Mouse (Mus musculus) left cerebral cortex, postnatal 10 days (tissue): ENCODE data around the gene Gramd4. TPM values are rescaled to one million over a fixed set of nuclear protein-coding genes. Genes with fewer than 3 reads are reported as not detected.
"Not testable (repeated sequence)": the region's sequence is repeated elsewhere in the genome, so short reads cannot be mapped to it uniquely, and the experiment has no call there.

Experiments used
- DNase-seq, 2 experiments: peaks; one replicate each; pipeline ENCODE4 v3.0.0; 2021 to 2022; ENCODE audit warnings: low spot score in 2 of 2, mixed read lengths in 1 of 2; ENCODE audit errors: extremely low spot score in 1 of 2
- intact Hi-C: fragments of 180-260 bp; cut with DNase I; formaldehyde crosslinking; loops from one replicate; pipeline ENCODE4 v1.15.1; 2025
- total RNA-seq, 2 experiments: library from RNA; stranded (reverse); gene quantifications; 2 replicates each; pipeline ENCODE4 v1.2.3; 2021

The Gramd4 gene
- total RNA-seq, 2 experiments from 2014 or later: 38.3 to 41.4 TPM

GRCm38 (mm10) chr15:86042364-86042763, 15.1 kb upstream of the Gramd4 start:
- DNase-seq: no peak
- intact Hi-C loops: loop anchor here (5.0 kb wide), 1 partner anchor 325 kb away; no protein-coding TSS in a partner anchor

DNA sequence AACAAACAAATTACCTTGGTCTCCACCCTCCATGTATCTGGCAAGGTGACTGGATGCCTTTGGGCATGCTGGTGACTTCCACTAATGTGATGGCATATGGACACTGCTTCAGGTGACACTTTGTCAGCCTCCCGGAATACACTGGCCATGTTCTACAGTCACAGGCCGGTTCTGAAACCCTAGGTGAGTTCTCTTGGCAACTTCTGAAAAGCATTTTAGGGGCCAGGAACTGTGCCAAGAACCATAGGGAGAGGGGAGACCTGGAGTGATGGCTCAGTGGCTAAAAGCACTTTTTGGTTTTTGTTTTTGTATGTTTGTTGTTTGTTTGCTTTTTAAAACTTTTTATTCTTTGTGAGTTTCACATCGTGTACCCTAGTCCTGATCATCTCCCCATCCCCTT, 8.0 kb upstream of the Gramd4 start:
- no peak for DNase-seq
- intact Hi-C loops: no loop called here

DNA sequence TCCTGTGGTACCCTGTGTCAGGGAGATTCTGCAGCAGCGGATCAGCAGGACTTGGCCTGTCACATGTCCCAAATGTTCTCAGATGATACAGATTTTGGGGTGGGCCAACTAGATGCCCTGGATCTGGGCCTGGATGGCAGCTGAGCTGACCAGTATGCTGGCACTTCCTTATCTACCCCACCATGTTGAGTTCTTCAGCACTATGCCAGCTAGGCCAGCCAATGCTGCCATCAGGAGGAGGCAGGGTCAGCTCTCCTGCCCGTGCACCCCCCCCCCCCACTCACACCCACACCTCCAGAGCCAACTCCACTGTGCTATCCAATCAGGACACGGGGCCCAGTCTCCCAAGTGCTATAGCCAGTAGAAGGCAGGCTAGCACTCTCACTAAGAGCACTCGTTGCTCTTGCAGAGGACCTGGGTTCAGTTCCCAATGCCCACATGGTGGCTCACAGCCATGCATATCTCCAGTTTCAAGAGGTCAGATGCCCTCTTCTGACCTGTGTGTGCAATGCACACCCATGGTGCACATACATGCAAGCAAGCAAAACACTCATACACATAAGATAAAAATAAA, 7.2 kb upstream of the Gramd4 start:
- DNase-seq: no peak
- intact Hi-C loops: loop anchor here (5.0 kb wide), 1 partner anchor 87 kb away; no protein-coding TSS in a partner anchor

DNA sequence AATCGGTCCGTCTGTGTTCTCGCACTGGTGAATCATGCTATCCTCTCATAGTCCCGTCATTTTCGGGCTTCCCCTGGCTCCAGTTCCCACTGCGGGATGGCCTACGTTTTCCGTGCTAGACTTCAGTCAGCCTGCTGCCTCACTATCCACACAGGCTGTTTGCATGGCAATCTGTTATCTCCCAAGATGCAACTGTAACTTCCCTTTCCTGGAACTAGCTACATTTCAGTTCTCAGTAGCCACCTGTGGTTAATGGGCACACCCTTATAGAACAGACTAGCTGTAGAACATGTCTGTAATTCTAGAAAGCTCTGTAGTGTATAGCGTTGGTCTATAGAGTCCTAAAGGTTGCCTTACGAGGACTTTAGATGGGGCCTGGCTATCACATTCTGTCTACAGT, 6.3 kb upstream of the Gramd4 start:
- DNase-seq: no peak
- intact Hi-C loops: loop anchor here (5.0 kb wide), 1 partner anchor 86 kb away; no protein-coding TSS in a partner anchor

- intact Hi-C loops: loop anchor here (5.0 kb wide), 1 partner anchor 85 kb away; no protein-coding TSS in a partner anchor
- no peak for DNase-seq
Measured at GRCm38 (mm10) chr15:86051878-86052478, 5.5 kb upstream of the Gramd4 start.

- intact Hi-C loops: loop anchor here (2.0 to 5.0 kb wide), 2 partner anchors 71 to 83 kb away; no protein-coding TSS in a partner anchor
- DNase-seq: peak; percentile 82 to 83
Measured at GRCm38 (mm10) chr15:86053890-86054536, 3.5 kb upstream of the Gramd4 start.

DNA sequence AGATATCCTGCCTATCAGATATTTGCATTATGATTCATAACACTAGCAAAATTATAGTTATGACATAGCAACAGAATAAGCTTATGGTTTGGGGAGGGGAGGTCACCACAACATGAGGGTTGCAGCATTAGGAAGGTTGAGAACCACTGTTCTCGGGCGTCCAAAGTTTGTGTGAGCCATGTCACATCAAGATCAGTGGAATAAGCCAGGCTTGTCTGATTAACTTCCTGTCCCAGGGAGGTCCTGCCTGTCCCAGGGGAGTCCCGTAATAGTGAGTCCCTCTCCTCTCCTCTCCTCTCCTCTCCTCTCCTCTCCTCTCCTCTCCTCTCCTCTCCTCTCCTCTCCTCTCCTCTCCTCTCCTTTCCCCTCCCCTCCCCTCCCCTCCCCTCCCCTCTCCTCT, 2.6 kb upstream of the Gramd4 start:
- intact Hi-C loops: loop anchor here (2.0 to 5.0 kb wide), 2 partner anchors 70 to 82 kb away; no protein-coding TSS in a partner anchor

DNA sequence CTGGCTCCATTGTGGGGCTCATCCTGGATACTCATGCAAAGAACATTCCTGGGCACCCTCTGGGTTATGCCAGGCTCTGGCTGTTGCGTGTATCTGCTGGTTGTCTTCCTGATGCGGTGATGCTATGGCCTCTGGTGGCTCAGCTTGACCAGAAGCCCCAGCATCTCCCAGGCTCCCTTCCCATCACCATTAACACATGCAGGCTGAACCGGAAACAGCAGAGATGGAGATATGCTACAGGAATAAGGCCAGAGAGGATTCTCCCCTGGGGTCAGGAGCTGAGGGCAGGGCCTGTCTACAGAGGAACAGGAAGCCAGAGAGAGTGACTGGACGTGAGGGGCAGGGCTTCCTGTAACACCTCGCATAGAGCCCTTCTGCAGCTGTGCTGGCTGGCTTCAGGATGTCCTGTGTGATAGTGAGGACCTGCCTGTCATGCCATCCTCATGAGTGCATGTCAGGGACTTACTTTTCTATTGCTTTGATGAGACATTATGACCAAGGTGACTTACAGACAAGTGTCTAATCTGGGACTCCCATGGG, 1.2 kb upstream of the Gramd4 start:
- intact Hi-C loops: no loop called here
- DNase-seq: no peak

More for the DNA sequence above, 2.6 kb upstream of the Gramd4 start:
- DNase-seq: not testable (repeated sequence)

DNA sequence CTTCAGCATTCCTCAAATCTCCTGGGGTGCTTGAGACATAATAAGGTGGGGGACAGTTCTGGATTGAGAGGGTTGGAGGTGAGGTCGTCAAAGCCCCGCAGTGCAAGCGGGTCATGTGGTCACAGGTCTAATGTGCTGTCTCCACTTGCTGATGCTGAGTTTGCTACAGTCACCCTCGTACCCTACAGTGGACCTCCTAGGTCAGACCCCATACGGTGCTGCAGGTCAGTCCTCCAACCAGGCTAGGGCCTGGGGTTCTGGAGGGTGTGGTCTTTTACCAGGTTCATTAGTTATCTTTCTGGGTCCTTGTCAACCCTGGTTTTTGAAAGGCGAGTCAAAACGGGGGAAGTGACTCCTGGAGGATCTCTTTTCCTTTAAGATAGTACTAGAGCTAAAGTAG, 413 bp downstream of the Gramd4 start:
- DNase-seq: no peak
- intact Hi-C loops: no loop called here

- intact Hi-C loops: no loop called here
- DNase-seq: peak; percentile 83 to 94
Measured at GRCm38 (mm10) chr15:86058394-86058915, 960 bp downstream of the Gramd4 start.

DNA sequence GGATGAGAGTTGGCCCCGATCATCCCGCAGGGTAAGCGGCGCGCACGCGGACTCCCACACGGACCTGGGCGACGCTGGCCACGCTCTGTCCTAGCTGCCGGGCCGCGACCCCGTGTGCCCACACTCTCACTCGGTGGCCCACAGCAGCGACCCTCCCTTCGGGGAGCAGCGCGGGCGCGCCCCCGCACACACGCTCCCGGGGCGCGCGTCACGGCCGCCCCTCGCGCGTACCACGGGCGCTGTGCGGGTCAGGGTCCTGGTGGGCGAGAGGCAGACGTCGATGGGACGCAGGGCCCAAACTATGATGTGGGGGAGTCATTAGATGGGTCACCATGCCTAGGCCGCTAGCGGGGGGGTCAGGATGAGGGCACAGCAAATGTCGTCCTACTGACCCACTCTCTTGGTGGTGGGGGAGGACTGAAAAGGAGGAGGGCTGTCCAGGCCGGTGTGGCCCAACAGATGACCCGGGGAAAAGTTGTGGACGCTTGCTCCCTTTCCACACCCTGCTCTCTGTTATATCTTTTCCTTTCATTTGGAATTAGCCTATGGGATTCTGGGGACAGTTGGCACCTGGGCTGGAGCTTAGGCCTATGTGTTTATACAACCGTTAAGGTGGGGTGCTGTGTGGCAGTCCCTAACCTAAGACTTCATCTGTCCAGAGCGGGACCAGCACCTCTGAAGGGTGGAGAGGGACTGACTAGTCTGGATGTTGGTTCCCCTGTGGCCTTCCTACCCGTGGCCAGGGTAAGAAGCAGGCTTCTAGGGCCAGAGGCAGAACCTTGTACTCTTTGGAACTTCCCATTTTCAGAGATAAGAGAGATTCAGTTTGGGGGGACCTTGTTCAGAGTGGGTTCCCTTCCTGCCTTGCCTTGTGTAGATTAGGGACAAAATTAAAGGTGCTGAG, 1.7 kb downstream of the Gramd4 start:
- DNase-seq: peak in 1 of 2 experiments; percentile 65
- intact Hi-C loops: no loop called here

DNA sequence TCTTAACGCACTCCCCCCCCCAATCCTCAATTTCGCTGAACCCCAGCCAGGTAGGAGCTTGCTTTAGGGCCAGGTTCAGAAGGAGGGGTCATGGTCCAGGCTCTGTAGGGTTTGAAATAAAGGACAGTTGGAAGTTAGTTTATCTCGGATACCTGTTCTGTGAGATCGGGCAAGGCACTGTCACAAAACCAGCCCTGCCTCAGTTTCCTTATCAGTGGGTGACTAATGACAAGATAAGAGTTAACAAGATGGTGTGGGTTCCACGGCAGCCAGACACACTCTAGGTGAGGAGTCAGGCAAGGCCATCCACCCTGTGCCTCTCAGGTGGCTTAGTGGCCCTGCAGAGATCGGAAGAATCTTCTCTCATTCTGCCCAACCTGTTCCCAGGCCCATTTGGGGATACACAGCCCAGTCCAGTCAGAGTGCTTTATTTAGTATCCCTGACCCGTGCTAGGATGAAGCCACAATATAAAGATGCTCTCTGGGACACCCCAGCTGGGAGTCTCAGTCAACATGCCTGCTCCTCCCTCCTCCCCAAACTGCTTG, 2.4 kb downstream of the Gramd4 start:
- intact Hi-C loops: no loop called here
- DNase-seq: no peak

DNA sequence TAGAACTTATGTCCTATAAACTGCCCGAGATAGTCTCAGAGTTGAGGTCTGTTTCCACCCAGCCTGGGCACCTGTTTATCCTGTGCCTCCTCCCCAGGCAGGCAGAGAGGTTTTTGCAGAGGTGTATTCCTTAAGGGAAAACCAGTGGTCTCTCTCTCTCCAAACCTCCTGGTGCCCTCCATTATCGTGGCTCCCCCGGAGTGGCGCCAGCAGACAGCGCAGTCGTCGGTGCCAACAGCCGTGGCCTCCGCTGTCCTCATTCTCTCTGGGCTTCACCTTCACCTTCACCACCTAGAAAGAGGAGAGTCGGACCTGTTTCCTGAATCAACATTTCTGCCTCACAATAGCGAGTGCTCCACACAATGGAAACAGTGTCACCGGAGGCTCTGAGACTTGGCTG, 3.1 kb downstream of the Gramd4 start:
- DNase-seq: no peak
- intact Hi-C loops: no loop called here

DNA sequence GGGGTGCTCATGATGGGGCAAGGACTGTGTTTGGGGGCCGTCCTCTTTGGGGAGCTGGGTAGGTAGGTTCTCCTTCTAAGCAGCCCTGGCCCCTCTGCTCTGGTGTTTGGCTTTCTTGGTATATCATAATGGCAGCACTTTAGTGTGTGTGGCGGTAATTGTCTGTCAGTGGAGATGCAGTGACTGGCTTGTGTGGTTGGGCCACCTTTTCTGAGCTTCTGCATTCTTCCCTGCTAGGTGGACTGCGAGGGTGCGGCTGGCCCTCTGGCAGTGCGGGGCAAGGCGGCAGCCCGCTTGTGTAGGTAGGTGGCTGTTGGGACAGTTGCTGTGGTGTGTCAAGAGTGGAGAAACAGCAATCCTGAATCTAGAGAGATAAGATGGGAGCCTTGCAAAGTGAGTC, 3.7 kb downstream of the Gramd4 start:
- no peak for DNase-seq
- intact Hi-C loops: no loop called here

GRCm38 (mm10) chr15:86061848-86062481, 4.5 kb downstream of the Gramd4 start:
- intact Hi-C loops: no loop called here
- DNase-seq: no peak

- intact Hi-C loops: no loop called here
- no peak for DNase-seq
Measured at GRCm38 (mm10) chr15:86064191-86064849, 6.8 kb downstream of the Gramd4 start.

DNA sequence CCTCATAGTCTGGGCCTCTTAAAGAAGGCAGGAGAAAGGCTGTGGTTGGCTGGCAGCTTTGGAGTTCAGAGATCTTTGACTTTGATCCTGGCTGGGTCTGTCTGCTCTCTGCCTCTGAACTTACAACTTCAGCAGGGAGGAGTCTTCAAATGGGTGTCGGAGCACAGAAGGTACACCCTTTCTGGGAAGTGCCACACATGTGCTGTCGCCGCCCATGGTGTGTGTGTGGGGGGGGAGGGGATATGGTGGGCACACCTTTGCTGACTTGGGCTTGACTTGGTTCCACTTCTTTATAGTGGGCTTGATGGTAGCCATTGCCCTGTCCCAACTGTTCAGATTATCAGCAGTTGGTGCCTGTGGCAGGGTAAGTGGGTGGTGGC, 7.3 kb downstream of the Gramd4 start:
- intact Hi-C loops: no loop called here
- no peak for DNase-seq
